In genomic region chr3:85629895-85630510, GRCm38 (mm10) we compare ENCODE assay signal across 13 mouse cellular contexts. TPM values are rescaled to one million over a fixed set of nuclear protein-coding genes. Genes with fewer than 3 reads are reported as not detected.
DNase-seq lines count a peak whose midpoint lies in the region.
"Had no signal": no experiment of that assay in that cellular context is flagged by ENCODE, and none has a peak within 500 bp of the region (broad histone marks: within the 10 kb centered on the region; RNA-seq: fewer than 3 reads in every experiment).

No protein-coding gene starts in this region.

- intact Hi-C loops in gastrocnemius, postnatal 36 days (cut with DNase I), result no loop called here

- DNase-seq in adrenal gland, postnatal 36 days, result peak; percentile 2 to 4
- DNase-seq in adrenal gland, adult 8-10 months, result no peak
- peak; percentile 28 to 43 for DNase-seq in urinary bladder, postnatal 36 days (ENCODE audit: low spot score in 2 of 2)
- DNase-seq in urinary bladder, postnatal 4 days (ENCODE audit: low spot score in 2 of 2), result no peak
- DNase-seq in brain, adult 2 months (ENCODE audit: low read depth, low spot score), result peak; percentile 69
- DNase-seq in gastrocnemius, postnatal 36 days, result no peak
- DNase-seq in lung, postnatal 4 days, result no peak
- no peak for DNase-seq in heart, adult 8-10 months (ENCODE audit: low spot score)
- DNase-seq: cerebellum, adult 11 months; cerebellum, postnatal 14 days; heart, adult 2 months; midbrain, embryonic 14.5 days; thymus, postnatal 25 days had no signal

RNA-seq across cellular contexts. Expression of gene Gatb, which starts 56.1 kb away (rescaled TPM):
- total RNA-seq in adrenal gland, postnatal 36 days (2021), result 10 to 100 TPM; 39.2 to 50.1 TPM
- total RNA-seq in adrenal gland, adult 8-10 months (2022), result 10 to 100 TPM; 37.4 to 63.7 (median 49.0) TPM
- 10 to 100 TPM; 14.3 to 17.9 TPM for total RNA-seq in gastrocnemius, postnatal 36 days (2021)
- 10 to 100 TPM; 50.0 to 58.3 (median 53.4) TPM for total RNA-seq in heart, adult 8-10 months (2022)

Comparison
In these comparisons a context has a peak if more than half of its experiments do, and no peak if none do; other contexts are left out.
1. DNase-seq: peak in adrenal gland, postnatal 36 days (2 of 2), urinary bladder, postnatal 36 days (2 of 2) and brain, adult 2 months (single experiment); none in adrenal gland, adult 8-10 months (single experiment), urinary bladder, postnatal 4 days (0 of 2), gastrocnemius, postnatal 36 days (0 of 2), lung, postnatal 4 days (0 of 2) and heart, adult 8-10 months (single experiment).